Mouse (Mus musculus) G1E (cell line): Measurements from ENCODE around the gene Mgrn1.

Experiments used
- CTCF ChIP-seq: IDR thresholded peaks from 2 replicates; pipeline ENCODE4 v1.5.1; 2012; ENCODE audit warnings: low read depth, low read length, inconsistent platforms, mixed read lengths
- GATA1 ChIP-seq: IDR thresholded peaks from 2 replicates; pipeline ENCODE4 v1.6.1; 2012; ENCODE audit warnings: borderline replicate concordance, low read length, inconsistent platforms, mixed read lengths

- TF ChIP-seq CTCF (no peak), GATA1 (no peak)
Observed at GRCm38 (mm10) chr16:4938461-4938860, 52.4 kb downstream of the Mgrn1 start, which contains the start of gene Nudt16l1.
